Mouse (Mus musculus): ENCODE measurements at regions not wholly inside any gene's neighbourhood (a gene's known extent, or its start where the extent isn't known, plus 50 kb on each side); places are given as distances from the start of the nearest gene placed in this dataset.

DNA sequence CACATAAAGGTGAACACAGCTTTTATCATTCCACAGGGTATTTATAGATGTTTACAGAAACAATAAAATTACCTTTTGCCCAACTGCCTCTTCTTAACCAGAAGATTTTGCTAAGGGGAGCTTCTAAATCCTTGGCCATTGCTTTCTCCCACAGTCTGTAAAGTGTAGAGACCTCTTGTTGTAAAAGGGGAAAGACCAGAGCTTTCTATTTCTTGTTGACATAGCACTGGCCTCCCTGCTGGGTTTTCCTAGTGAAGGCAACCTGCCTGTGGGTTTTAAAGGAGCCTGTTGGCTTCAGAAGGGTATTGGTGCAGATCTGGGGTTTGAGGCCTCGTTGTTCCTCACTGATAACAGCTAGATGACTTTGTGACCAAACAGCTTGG, 381.6 kb downstream of the Lmo4 start:
- TF ChIP-seq CTCF (IDR thresholded peaks at IDR 0.05; ENCODE audit: extremely low read depth, insufficient read length, insufficient replicate concordance, low read depth, low read length) (no peak), POLR2A (IDR thresholded peaks at IDR 0.05; ENCODE audit: low read depth, low read length) (no peak)

Measured in small intestine, adult 2 months (tissue).